Mouse (Mus musculus): ENCODE measurements around the gene Gak. TPM values are rescaled to one million over a fixed set of nuclear protein-coding genes. Genes with fewer than 3 reads are reported as not detected.
"Not testable (repeated sequence)": the region's sequence is repeated elsewhere in the genome, so short reads cannot be mapped to it uniquely, and the experiment has no call there.

The Gak gene
- polyA plus RNA-seq, 1 experiment from 2014 or later, result 58.9 TPM

GRCm38 (mm10) chr5:108653341-108653740, 23.8 kb upstream of the Gak start:
- Histone ChIP-seq H3K4me1 (peaks cover under 1% of the 10 kb centered on the region; the same call in 1 of the 2 replicates), H3K9me3 (no peaks in the 10 kb centered on the region), H3K36me3 (peaks cover 77% of the 10 kb centered on the region), H3K9ac (no peak overlapping the region), H3K27me3 (replicated peaks) (no peaks in the 10 kb centered on the region), H3K27ac (no peak overlapping the region), H3K4me3 (no peak overlapping the region), H3K4me2 (replicated peaks) (no peak overlapping the region)
- ATAC-seq (ENCODE audit: low FRiP score, low read depth), result no peak
- WGBS, result 94% methylated on average over 6 of the region's 6 CpGs

GRCm38 (mm10) chr5:108651823-108652222, 22.3 kb upstream of the Gak start:
- Histone ChIP-seq H3K36me3 (peaks cover 78% of the 10 kb centered on the region), H3K4me1 (no peaks in the 10 kb centered on the region), H3K9me3 (no peaks in the 10 kb centered on the region), H3K4me3 (no peak overlapping the region), H3K27me3 (replicated peaks) (no peaks in the 10 kb centered on the region), H3K4me2 (replicated peaks) (no peak overlapping the region), H3K9ac (no peak overlapping the region), H3K27ac (no peak overlapping the region)
- WGBS, result 75% methylated on average over 1 of the region's 1 CpGs
- ATAC-seq (ENCODE audit: low FRiP score, low read depth), result peak; percentile 61; the same call in 1 of the 2 replicates

DNA sequence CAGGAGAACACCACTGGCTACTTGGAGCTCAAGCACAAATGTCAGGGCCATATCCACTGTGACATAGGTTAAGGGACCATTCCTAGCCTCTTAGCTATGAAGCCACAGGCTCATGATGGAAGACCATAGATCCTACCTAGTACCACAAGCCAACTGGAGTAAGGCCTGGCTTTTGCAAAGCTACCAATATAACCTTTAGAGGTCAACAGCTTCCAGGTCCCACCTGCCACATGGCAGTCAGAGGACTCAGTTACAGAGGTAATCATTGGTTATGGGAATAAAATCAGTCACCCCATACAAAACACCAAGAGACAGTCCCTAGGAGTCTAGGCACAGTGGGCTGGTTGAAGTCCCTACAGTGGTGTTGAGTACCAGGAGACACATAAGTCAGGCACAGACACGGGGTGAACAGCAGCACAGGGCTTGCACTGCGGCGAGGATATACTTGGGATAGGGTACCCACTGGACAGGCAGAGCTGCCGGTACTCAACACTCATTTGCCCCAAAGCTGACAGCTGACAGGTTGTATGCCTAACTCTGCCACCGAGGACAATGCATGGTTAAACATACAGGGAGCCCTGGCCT, 21.7 kb upstream of the Gak start:
- WGBS, result 82% methylated on average over 5 of the region's 5 CpGs
- H3K4me2 ChIP-seq (replicated peaks), result no peak overlapping the region
- ATAC-seq (ENCODE audit: low FRiP score, low read depth), result no peak; the same call in 1 of the 2 replicates

GRCm38 (mm10) chr5:108650341-108650740, 20.8 kb upstream of the Gak start:
- H3K36me3 ChIP-seq, result peaks cover 76% of the 10 kb centered on the region
- no peak overlapping the region for H3K27ac ChIP-seq
- H3K9ac ChIP-seq, result no peak overlapping the region
- H3K27me3 ChIP-seq (replicated peaks), result no peaks in the 10 kb centered on the region
- 93% methylated on average over 7 of the region's 7 CpGs for WGBS
- no peak for ATAC-seq (ENCODE audit: low FRiP score, low read depth)
- no peak overlapping the region for H3K4me3 ChIP-seq
- H3K9me3 ChIP-seq, result no peaks in the 10 kb centered on the region
- no peak overlapping the region for H3K4me2 ChIP-seq (replicated peaks)
- H3K4me1 ChIP-seq, result no peaks in the 10 kb centered on the region

More for the DNA sequence above, 21.7 kb upstream of the Gak start:
- peaks cover 76% of the 10 kb centered on the region for H3K36me3 ChIP-seq
- H3K4me3 ChIP-seq, result no peak overlapping the region
- no peak overlapping the region for H3K9ac ChIP-seq
- H3K9me3 ChIP-seq, result no peaks in the 10 kb centered on the region
- no peaks in the 10 kb centered on the region for H3K4me1 ChIP-seq
- H3K27me3 ChIP-seq (replicated peaks), result no peaks in the 10 kb centered on the region
- no peak overlapping the region for H3K27ac ChIP-seq

GRCm38 (mm10) chr5:108648937-108649576, 19.5 kb upstream of the Gak start:
- no peaks in the 10 kb centered on the region for H3K27me3 ChIP-seq (replicated peaks)
- no peak overlapping the region for H3K4me3 ChIP-seq
- WGBS, result 89% methylated on average over 11 of the region's 11 CpGs
- no peaks in the 10 kb centered on the region for H3K4me1 ChIP-seq
- ATAC-seq (ENCODE audit: low FRiP score, low read depth), result no peak
- H3K36me3 ChIP-seq, result peaks cover 74% of the 10 kb centered on the region
- no peaks in the 10 kb centered on the region for H3K9me3 ChIP-seq
- H3K27ac ChIP-seq, result no peak overlapping the region
- no peak overlapping the region for H3K9ac ChIP-seq
- H3K4me2 ChIP-seq (replicated peaks), result no peak overlapping the region

DNA sequence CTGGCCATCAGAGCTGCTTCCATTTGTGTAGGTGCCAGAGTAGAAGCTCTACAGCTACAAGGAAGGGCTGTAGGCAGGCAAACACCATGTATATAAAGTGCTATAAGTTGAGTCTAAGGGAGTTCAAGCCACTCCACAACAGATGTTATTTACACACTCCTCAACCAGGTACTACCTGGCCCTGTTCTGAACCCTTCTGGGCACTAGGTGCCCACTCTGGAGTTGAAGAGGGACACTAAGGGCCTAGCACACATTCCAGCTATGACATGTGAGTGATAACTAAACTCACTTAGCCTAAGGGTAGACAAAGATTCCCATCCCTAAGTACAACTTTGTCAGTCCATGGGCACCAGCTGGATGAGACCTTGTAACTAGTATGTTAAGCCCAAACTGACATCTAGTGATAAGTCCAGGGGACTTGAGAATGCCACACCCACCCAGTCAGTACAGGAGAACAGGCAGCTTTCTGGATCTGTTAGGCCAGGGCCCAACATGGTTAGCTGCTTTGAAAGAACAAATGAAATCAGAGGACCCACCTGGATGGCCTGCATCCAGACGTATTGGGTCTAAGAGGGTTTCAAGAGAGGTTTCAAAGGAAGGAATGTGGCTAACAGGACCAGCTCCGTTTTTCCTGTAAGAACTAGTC, 18.4 kb upstream of the Gak start:
- H3K4me2 ChIP-seq (replicated peaks), result no peak overlapping the region
- H3K4me3 ChIP-seq, result no peak overlapping the region
- H3K9me3 ChIP-seq, result no peaks in the 10 kb centered on the region
- no peaks in the 10 kb centered on the region for H3K27me3 ChIP-seq (replicated peaks)
- H3K9ac ChIP-seq, result no peak overlapping the region
- no peaks in the 10 kb centered on the region for H3K4me1 ChIP-seq
- no peak overlapping the region for H3K27ac ChIP-seq
- ATAC-seq (ENCODE audit: low FRiP score, low read depth), result no peak
- WGBS, result 90% methylated on average over 2 of the region's 2 CpGs
- H3K36me3 ChIP-seq, result peaks cover 66% of the 10 kb centered on the region

DNA sequence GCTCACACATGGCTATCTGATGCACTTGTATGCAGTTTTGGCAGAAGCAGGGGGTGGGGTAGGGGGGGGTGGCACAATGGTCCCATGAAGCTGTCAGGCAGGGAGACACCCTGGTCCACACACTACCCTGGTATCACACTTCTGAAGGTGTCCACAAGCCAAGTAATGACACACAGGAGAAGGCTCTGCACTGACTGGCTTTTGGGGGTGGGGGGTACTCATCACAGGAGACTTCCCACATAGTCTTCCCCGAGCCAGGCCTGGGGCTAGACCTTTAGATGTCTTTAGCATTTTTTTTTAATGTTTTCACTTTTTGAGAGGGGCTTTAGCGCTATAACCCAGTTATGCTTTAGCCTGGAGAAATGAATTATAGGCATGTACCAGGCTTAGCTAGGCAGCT, 17.8 kb upstream of the Gak start:
- no peak overlapping the region for H3K4me2 ChIP-seq (replicated peaks)
- no peak for ATAC-seq (ENCODE audit: low FRiP score, low read depth)
- no peaks in the 10 kb centered on the region for H3K27me3 ChIP-seq (replicated peaks)
- no peaks in the 10 kb centered on the region for H3K4me1 ChIP-seq
- H3K9ac ChIP-seq, result no peak overlapping the region
- H3K27ac ChIP-seq, result no peak overlapping the region
- H3K4me3 ChIP-seq, result no peak overlapping the region
- 89% methylated on average over 2 of the region's 2 CpGs for WGBS
- H3K9me3 ChIP-seq, result no peaks in the 10 kb centered on the region
- peaks cover 66% of the 10 kb centered on the region for H3K36me3 ChIP-seq

GRCm38 (mm10) chr5:108646343-108646660, 16.7 kb upstream of the Gak start:
- no peaks in the 10 kb centered on the region for H3K27me3 ChIP-seq (replicated peaks)
- H3K9me3 ChIP-seq, result no peaks in the 10 kb centered on the region
- no peak overlapping the region for H3K4me2 ChIP-seq (replicated peaks)
- no peak overlapping the region for H3K27ac ChIP-seq
- peaks cover 65% of the 10 kb centered on the region for H3K36me3 ChIP-seq
- no peak overlapping the region for H3K4me3 ChIP-seq
- H3K9ac ChIP-seq, result no peak overlapping the region
- H3K4me1 ChIP-seq, result no peaks in the 10 kb centered on the region
- no peak for ATAC-seq (ENCODE audit: low FRiP score, low read depth)
- WGBS, result 95% methylated on average over 3 of the region's 3 CpGs

DNA sequence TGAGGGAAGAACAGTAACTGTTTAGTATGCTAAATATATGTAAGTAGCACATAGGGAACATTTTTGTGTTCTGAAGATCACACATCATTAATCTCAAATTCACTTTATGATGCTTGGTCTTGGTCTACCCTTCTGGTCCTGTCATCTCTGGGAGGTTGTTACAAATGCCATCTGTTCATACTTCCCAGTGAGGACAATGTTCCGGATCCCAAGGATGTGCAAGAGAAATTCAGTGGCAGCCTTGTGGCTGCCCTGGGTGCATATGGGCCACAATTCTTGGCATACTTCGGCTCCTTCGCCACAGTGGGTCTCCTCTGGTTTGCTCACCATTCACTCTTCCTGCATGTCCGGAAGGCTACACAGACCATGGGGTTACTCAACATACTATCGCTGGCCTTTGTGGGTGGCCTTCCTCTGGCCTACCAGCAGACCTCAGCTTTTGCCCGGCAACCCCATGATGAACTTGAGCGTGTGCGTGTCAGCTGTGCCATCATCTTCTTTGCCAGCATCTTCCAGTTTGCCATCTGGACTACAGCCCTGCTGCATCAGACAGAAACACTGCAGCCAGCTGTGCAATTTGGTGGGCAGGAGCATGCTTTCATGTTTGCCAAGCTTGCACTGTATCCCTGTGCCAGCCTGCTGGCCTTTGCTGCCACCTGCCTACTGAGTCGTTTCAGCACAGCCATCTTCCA, 16.2 kb upstream of the Gak start:
- Histone ChIP-seq H3K4me3 (no peak overlapping the region), H3K36me3 (peaks cover 65% of the 10 kb centered on the region), H3K27ac (no peak overlapping the region), H3K9me3 (no peaks in the 10 kb centered on the region), H3K27me3 (replicated peaks) (no peaks in the 10 kb centered on the region), H3K4me2 (replicated peaks) (no peak overlapping the region), H3K4me1 (no peaks in the 10 kb centered on the region), H3K9ac (no peak overlapping the region)
- WGBS, result 90% methylated on average over 9 of the region's 9 CpGs
- ATAC-seq (ENCODE audit: low FRiP score, low read depth), result no peak

DNA sequence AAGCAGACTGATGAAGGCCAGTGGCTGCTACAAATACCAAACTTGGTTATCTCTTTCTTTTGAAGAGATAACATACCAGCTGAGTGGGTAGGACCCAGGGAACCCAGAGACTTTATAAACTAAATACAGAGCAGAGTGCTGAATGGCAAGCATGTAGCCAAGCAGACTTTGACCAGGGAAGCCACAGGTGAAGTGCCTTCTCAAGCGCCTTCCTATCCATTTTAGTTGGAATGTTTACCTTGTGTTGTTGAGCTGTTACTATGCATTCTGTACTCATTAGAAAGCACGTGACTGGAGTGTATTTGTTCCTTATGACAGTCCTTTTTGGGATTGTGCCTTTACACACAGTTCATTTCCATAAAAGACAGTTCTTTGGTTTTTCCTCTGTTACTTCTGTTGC, 14.1 kb upstream of the Gak start:
- no peaks in the 10 kb centered on the region for H3K4me1 ChIP-seq
- H3K36me3 ChIP-seq, result peaks cover 48% of the 10 kb centered on the region
- no peak overlapping the region for H3K4me2 ChIP-seq (replicated peaks)
- H3K27ac ChIP-seq, result no peak overlapping the region
- no peaks in the 10 kb centered on the region for H3K9me3 ChIP-seq
- no peak overlapping the region for H3K9ac ChIP-seq
- H3K4me3 ChIP-seq, result no peak overlapping the region
- WGBS, result 81% methylated on average over 2 of the region's 2 CpGs
- ATAC-seq (ENCODE audit: low FRiP score, low read depth), result no peak
- H3K27me3 ChIP-seq (replicated peaks), result no peaks in the 10 kb centered on the region

- H3K36me3 ChIP-seq, result peaks cover 9% of the 10 kb centered on the region; the same call in 1 of the 2 replicates
- ATAC-seq (ENCODE audit: low FRiP score, low read depth), result no peak
- H3K27me3 ChIP-seq (replicated peaks), result no peaks in the 10 kb centered on the region
- H3K27ac ChIP-seq, result no peak overlapping the region
- no peak overlapping the region for H3K9ac ChIP-seq
- H3K4me3 ChIP-seq, result no peak overlapping the region
- H3K4me1 ChIP-seq, result no peaks in the 10 kb centered on the region
- H3K9me3 ChIP-seq, result no peaks in the 10 kb centered on the region
- H3K4me2 ChIP-seq (replicated peaks), result no peak overlapping the region
- WGBS, result 84% methylated on average over 4 of the region's 4 CpGs
Observed at GRCm38 (mm10) chr5:108636172-108636571, 6.6 kb upstream of the Gak start.

- 74% methylated on average over 3 of the region's 3 CpGs for WGBS
- not testable (repeated sequence) for ATAC-seq (ENCODE audit: low FRiP score, low read depth); H3K4me1 ChIP-seq; H3K27me3 ChIP-seq (replicated peaks); H3K4me3 ChIP-seq; H3K4me2 ChIP-seq (replicated peaks); H3K9me3 ChIP-seq; H3K36me3 ChIP-seq; H3K27ac ChIP-seq; H3K9ac ChIP-seq
Observed at GRCm38 (mm10) chr5:108634088-108634487, 4.5 kb upstream of the Gak start.
